ENCODE assay signal across 9 mouse cellular contexts in genomic region chr9:22084667-22085021, GRCm38 (mm10). TPM values are rescaled to one million over a fixed set of nuclear protein-coding genes. Genes with fewer than 3 reads are reported as not detected.
A peak's percentile ranks its signal among the peaks of the same experiment; 100 is the strongest.
DNase-seq lines count a peak whose midpoint lies in the region; ATAC-seq and TF ChIP-seq lines count a peak whose summit lies in the region.
"Had no signal": no experiment of that assay in that cellular context is flagged by ENCODE, and none has a peak within 500 bp of the region (broad histone marks: within the 10 kb centered on the region; RNA-seq: fewer than 3 reads in every experiment).

No protein-coding gene starts in this region.

- WGBS in embryonic facial prominence, embryonic 13.5 days, result 27% methylated on average over 4 of the region's 4 CpGs
- WGBS in intestine, embryonic 16.5 days, result 33% methylated on average over 4 of the region's 4 CpGs
- 36% methylated on average over 4 of the region's 4 CpGs for WGBS in neural tube, embryonic 13.5 days

- intact Hi-C loops in left cerebral cortex, adult 2 months (cut with DNase I), result loop anchor here (1.0 kb wide), 1 partner anchor 33 kb away; the partner anchor contains the start of gene Elof1
- intact Hi-C loops in left cerebral cortex, postnatal 4 days (cut with DNase I), result no loop called here
- intact Hi-C loops in left cerebral cortex, postnatal 14 days (cut with DNase I), result no loop called here

- peaks cover 10% of the 10 kb centered on the region for H3K4me1 ChIP-seq in embryonic facial prominence, embryonic 13.5 days
- H3K4me1 ChIP-seq in intestine, embryonic 16.5 days (ENCODE audit: control insufficient read depth, insufficient read depth, low read length), result peaks cover 4% of the 10 kb centered on the region; the same call in 1 of the 2 replicates
- peaks cover 24% of the 10 kb centered on the region for H3K4me1 ChIP-seq in neural tube, embryonic 13.5 days (replicated peaks)

- no peaks in the 10 kb centered on the region for H3K9me3 ChIP-seq in embryonic facial prominence, embryonic 13.5 days
- no peaks in the 10 kb centered on the region for H3K9me3 ChIP-seq in intestine, embryonic 16.5 days (ENCODE audit: control insufficient read depth, low read length)
- H3K9me3 ChIP-seq in neural tube, embryonic 13.5 days, result no peaks in the 10 kb centered on the region

- H3K27ac ChIP-seq in left cerebral cortex, adult 2 months, result peak overlapping the region; percentile 94
- H3K27ac ChIP-seq in embryonic facial prominence, embryonic 13.5 days, result peak overlapping the region; percentile 60; the same call in 1 of the 2 replicates
- 0 out of 2 replicates have a peak overlapping the region, but pooled peaks have one; percentile 87 for H3K27ac ChIP-seq in intestine, embryonic 16.5 days (ENCODE audit: low read length)
- H3K27ac ChIP-seq in neural tube, embryonic 13.5 days (replicated peaks), result no peak overlapping the region; the same call in 1 of the 2 replicates

- ATAC-seq in embryonic facial prominence, embryonic 13.5 days (ENCODE audit: insufficient number of reproducible peaks, insufficient read depth, low FRiP score, low TSS enrichment, low read depth), result no peak
- ATAC-seq in intestine, embryonic 16.5 days, result no peak
- ATAC-seq in neural tube, embryonic 13.5 days (ENCODE audit: low read depth), result no peak

- peak overlapping the region; percentile 77 for H3K4me2 ChIP-seq in embryonic facial prominence, embryonic 13.5 days
- peak overlapping the region; percentile 80 for H3K4me2 ChIP-seq in intestine, embryonic 16.5 days (ENCODE audit: low read depth, low read length)
- H3K4me2 ChIP-seq in neural tube, embryonic 13.5 days, result peak overlapping the region; percentile 66

- DNase-seq in left cerebral cortex, adult 2 months (ENCODE audit: extremely low spot score in 1 of 2, low spot score in 2 of 2), result no peak
- DNase-seq in left cerebral cortex, postnatal 4 days, result no peak
- DNase-seq in cerebellum, adult 8-10 months, result no peak
- no peak for DNase-seq in left cerebral cortex, postnatal 14 days (ENCODE audit: low spot score in 2 of 2)
- DNase-seq in layer of hippocampus, postnatal 25 days (ENCODE audit: extremely low spot score in 1 of 2, low spot score in 1 of 2), result no peak

- peak overlapping the region; percentile 65 for H3K4me3 ChIP-seq in left cerebral cortex, adult 2 months
- H3K4me3 ChIP-seq in embryonic facial prominence, embryonic 13.5 days, result peak overlapping the region; percentile 74
- H3K4me3 ChIP-seq in intestine, embryonic 16.5 days (ENCODE audit: low read length), result peak overlapping the region; percentile 58
- peak overlapping the region; percentile 74 for H3K4me3 ChIP-seq in neural tube, embryonic 13.5 days

- peaks cover 11% of the 10 kb centered on the region; the same call in 1 of the 2 replicates for H3K36me3 ChIP-seq in embryonic facial prominence, embryonic 13.5 days
- H3K36me3 ChIP-seq in intestine, embryonic 16.5 days (ENCODE audit: control insufficient read depth, insufficient read depth, low read length), result no peaks in the 10 kb centered on the region
- peaks cover 12% of the 10 kb centered on the region; the same call in 1 of the 2 replicates for H3K36me3 ChIP-seq in neural tube, embryonic 13.5 days

- H3K27me3 ChIP-seq in embryonic facial prominence, embryonic 13.5 days, result no peaks in the 10 kb centered on the region
- no peaks in the 10 kb centered on the region for H3K27me3 ChIP-seq in intestine, embryonic 16.5 days (replicated peaks; ENCODE audit: control insufficient read depth, insufficient read depth, low read length)
- no peaks in the 10 kb centered on the region for H3K27me3 ChIP-seq in neural tube, embryonic 13.5 days

- H3K9ac ChIP-seq in embryonic facial prominence, embryonic 13.5 days, result peak overlapping the region; percentile 83
- peak overlapping the region; percentile 65 for H3K9ac ChIP-seq in intestine, embryonic 16.5 days (ENCODE audit: low read depth, low read length)
- peak overlapping the region; percentile 84 for H3K9ac ChIP-seq in neural tube, embryonic 13.5 days

- no peak for TF ChIP-seq CTCF in left cerebral cortex, adult 2 months (IDR thresholded peaks at IDR 0.05)

RNA-seq across cellular contexts. Expression of gene Ecsit, which starts 0.6 kb away (rescaled TPM):
- 10 to 100 TPM; 43.0 to 46.8 TPM for total RNA-seq in left cerebral cortex, adult 2 months (2021)
- total RNA-seq in left cerebral cortex, postnatal 4 days (2021), result 10 to 100 TPM; 43.2 to 44.6 TPM
- polyA plus RNA-seq in embryonic facial prominence, embryonic 13.5 days (2015; fragmentation: Nextera tagmentation; extraction: Ambion mirVana), result 35.5 and 40.9 TPM in 2 replicates
- polyA plus RNA-seq in intestine, embryonic 16.5 days (2015; fragmentation: Nextera tagmentation; extraction: Ambion mirVana), result 50.8 and 54.2 TPM in 2 replicates
- 47.9 and 57.8 TPM in 2 replicates for polyA plus RNA-seq in neural tube, embryonic 13.5 days (2015; fragmentation: Nextera tagmentation; extraction: Ambion mirVana)
- total RNA-seq in left cerebral cortex, postnatal 14 days (2021), result 10 to 100 TPM; 41.5 to 43.2 TPM
- 10 to 100 TPM; 45.6 to 45.8 TPM for total RNA-seq in layer of hippocampus, postnatal 25 days (2021)

RNA-seq across cellular contexts. Expression of gene Zfp653, which starts 13.5 kb away (rescaled TPM):
- total RNA-seq in left cerebral cortex, adult 2 months (2021), result 10 to 100 TPM; 20.0 to 24.8 TPM
- 10 to 100 TPM; 28.6 to 30.1 TPM for total RNA-seq in left cerebral cortex, postnatal 4 days (2021)
- 13.0 and 13.6 TPM in 2 replicates for polyA plus RNA-seq in embryonic facial prominence, embryonic 13.5 days (2015; fragmentation: Nextera tagmentation; extraction: Ambion mirVana)
- polyA plus RNA-seq in intestine, embryonic 16.5 days (2015; fragmentation: Nextera tagmentation; extraction: Ambion mirVana), result 9.2 and 9.7 TPM in 2 replicates
- polyA plus RNA-seq in neural tube, embryonic 13.5 days (2015; fragmentation: Nextera tagmentation; extraction: Ambion mirVana), result 16.5 and 16.6 TPM in 2 replicates
- 10 to 100 TPM; 19.0 to 21.6 TPM for total RNA-seq in left cerebral cortex, postnatal 14 days (2021)
- 10 to 100 TPM; 17.9 to 22.1 TPM for total RNA-seq in layer of hippocampus, postnatal 25 days (2021)

RNA-seq across cellular contexts. Expression of gene Gm49318, which starts 13.6 kb away (rescaled TPM):
- total RNA-seq in left cerebral cortex, adult 2 months (2021), result 1 to 10 TPM; 2.1 to 2.3 TPM
- not detected for total RNA-seq in left cerebral cortex, postnatal 4 days (2021)
- polyA plus RNA-seq in embryonic facial prominence, embryonic 13.5 days (2015; fragmentation: Nextera tagmentation; extraction: Ambion mirVana), result not detected in 2 replicates
- not detected in 2 replicates for polyA plus RNA-seq in intestine, embryonic 16.5 days (2015; fragmentation: Nextera tagmentation; extraction: Ambion mirVana)
- not detected in 2 replicates for polyA plus RNA-seq in neural tube, embryonic 13.5 days (2015; fragmentation: Nextera tagmentation; extraction: Ambion mirVana)
- 1 to 10 TPM; 1.4 to 3.7 TPM for total RNA-seq in left cerebral cortex, postnatal 14 days (2021)
- total RNA-seq in layer of hippocampus, postnatal 25 days (2021), result 1 to 10 TPM; 1.2 to 3.9 TPM
- total RNA-seq: gastrocnemius, postnatal 36 days had no signal

RNA-seq across cellular contexts. Expression of gene Cnn1, which starts 14.4 kb away (rescaled TPM):
- 1 to 10 TPM in 1 of 2 experiments, under 1 TPM in 1; 0.41 to 1.3 TPM for total RNA-seq in left cerebral cortex, adult 2 months (2021)
- under 1 TPM in 1 of 2 experiments, not detected in 1; 0.44 TPM for total RNA-seq in left cerebral cortex, postnatal 4 days (2021)
- polyA plus RNA-seq in embryonic facial prominence, embryonic 13.5 days (2015; fragmentation: Nextera tagmentation; extraction: Ambion mirVana), result 0.76 and 3.6 TPM in 2 replicates
- 324 and 348 TPM in 2 replicates for polyA plus RNA-seq in intestine, embryonic 16.5 days (2015; fragmentation: Nextera tagmentation; extraction: Ambion mirVana)
- 2.6 and 2.9 TPM in 2 replicates for polyA plus RNA-seq in neural tube, embryonic 13.5 days (2015; fragmentation: Nextera tagmentation; extraction: Ambion mirVana)
- under 1 TPM; 0.88 to 0.93 TPM for total RNA-seq in left cerebral cortex, postnatal 14 days (2021)
- total RNA-seq in layer of hippocampus, postnatal 25 days (2021), result 1 to 10 TPM in 1 of 2 experiments, under 1 TPM in 1; 0.32 to 1.2 TPM

RNA-seq across cellular contexts. Expression of gene Elof1, which starts 32.3 kb away (rescaled TPM):
- total RNA-seq in left cerebral cortex, adult 2 months (2021), result 10 to 100 TPM; 63.4 to 65.3 TPM
- 10 to 100 TPM; 65.7 to 66.6 TPM for total RNA-seq in left cerebral cortex, postnatal 4 days (2021)
- 175 and 194 TPM in 2 replicates for polyA plus RNA-seq in embryonic facial prominence, embryonic 13.5 days (2015; fragmentation: Nextera tagmentation; extraction: Ambion mirVana)
- polyA plus RNA-seq in intestine, embryonic 16.5 days (2015; fragmentation: Nextera tagmentation; extraction: Ambion mirVana), result 134 and 157 TPM in 2 replicates
- 170 and 172 TPM in 2 replicates for polyA plus RNA-seq in neural tube, embryonic 13.5 days (2015; fragmentation: Nextera tagmentation; extraction: Ambion mirVana)
- 10 to 100 TPM; 62.0 to 64.2 TPM for total RNA-seq in left cerebral cortex, postnatal 14 days (2021)
- 10 to 100 TPM; 53.1 to 57.9 TPM for total RNA-seq in layer of hippocampus, postnatal 25 days (2021)
